Mouse (Mus musculus): ENCODE measurements at regions not wholly inside any gene's neighbourhood (a gene's known extent, or its start where the extent isn't known, plus 50 kb on each side); places are given as distances from the start of the nearest gene placed in this dataset.

DNA sequence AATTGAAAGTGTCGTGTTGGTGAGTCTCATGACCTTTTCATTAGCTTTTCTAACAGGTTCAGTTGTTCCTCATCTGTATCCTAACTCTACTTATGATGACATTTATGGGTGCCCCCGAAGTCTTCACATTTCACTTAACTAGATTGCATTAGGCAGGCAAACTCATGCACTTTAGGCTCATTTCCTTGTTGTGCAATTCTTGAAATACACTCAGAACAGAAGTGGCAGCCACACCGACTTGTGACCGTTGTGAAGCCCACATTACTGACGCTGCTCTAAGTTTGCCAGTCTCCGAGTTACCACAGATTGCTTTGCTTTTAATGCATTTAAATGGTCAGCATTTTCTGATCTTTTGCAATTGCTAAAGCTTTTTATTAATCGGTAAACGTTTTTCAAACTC is 414.8 kb downstream of the Trim52 start:
- H3K4me2 ChIP-seq (ENCODE audit: low read depth, low read length), result no peak overlapping the region
- no peak overlapping the region for H3K4me3 ChIP-seq (ENCODE audit: low read length)
- H3K9ac ChIP-seq (ENCODE audit: low read length), result no peak overlapping the region
- no peak overlapping the region for H3K27ac ChIP-seq (ENCODE audit: low read length)
- ATAC-seq (replicated peaks; ENCODE audit: extremely low read depth, insufficient read depth, low FRiP score), result no peak
- H3K27me3 ChIP-seq (ENCODE audit: control insufficient read depth, insufficient read depth, low read length), result no peaks in the 10 kb centered on the region
- H3K9me3 ChIP-seq (replicated peaks; ENCODE audit: control insufficient read depth, low read length), result no peaks in the 10 kb centered on the region
- H3K4me1 ChIP-seq (ENCODE audit: control insufficient read depth, insufficient read depth, low read length), result no peaks in the 10 kb centered on the region
- 74% methylated on average over 8 of the region's 8 CpGs for WGBS
- no peaks in the 10 kb centered on the region for H3K36me3 ChIP-seq (ENCODE audit: control insufficient read depth, insufficient read depth)

DNA sequence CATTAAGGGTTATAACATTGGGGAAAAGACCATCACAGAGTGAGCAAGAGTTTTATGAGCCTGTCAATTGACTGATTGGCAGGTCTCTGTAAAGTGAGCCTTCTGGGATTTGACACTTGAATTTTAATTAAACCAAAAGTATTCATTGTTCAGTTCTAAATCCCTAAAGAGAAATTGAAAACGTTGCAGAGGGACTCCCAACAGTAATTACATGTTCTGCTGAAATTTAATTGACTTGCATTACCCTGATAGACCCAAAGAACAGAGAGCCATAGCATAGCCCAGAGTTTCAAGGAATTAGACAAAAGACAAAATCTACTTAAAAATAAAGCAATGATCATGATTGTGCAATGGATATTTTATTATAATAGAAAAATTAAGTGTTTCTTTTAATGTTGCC is 444.2 kb downstream of the Trim52 start:
- H3K4me1 ChIP-seq (ENCODE audit: control insufficient read depth, insufficient read depth, low read length), result no peaks in the 10 kb centered on the region
- H3K4me3 ChIP-seq (ENCODE audit: low read length), result no peak overlapping the region
- H3K9ac ChIP-seq (ENCODE audit: low read length), result no peak overlapping the region
- H3K27me3 ChIP-seq (ENCODE audit: control insufficient read depth, insufficient read depth, low read length), result no peaks in the 10 kb centered on the region
- 23% methylated on average over 1 of the region's 1 CpGs for WGBS
- H3K4me2 ChIP-seq (ENCODE audit: low read depth, low read length), result no peak overlapping the region
- ATAC-seq (replicated peaks; ENCODE audit: extremely low read depth, insufficient read depth, low FRiP score), result no peak
- H3K36me3 ChIP-seq (ENCODE audit: control insufficient read depth, insufficient read depth), result no peaks in the 10 kb centered on the region
- no peak overlapping the region for H3K27ac ChIP-seq (ENCODE audit: low read length)
- no peaks in the 10 kb centered on the region for H3K9me3 ChIP-seq (replicated peaks; ENCODE audit: control insufficient read depth, low read length)

DNA sequence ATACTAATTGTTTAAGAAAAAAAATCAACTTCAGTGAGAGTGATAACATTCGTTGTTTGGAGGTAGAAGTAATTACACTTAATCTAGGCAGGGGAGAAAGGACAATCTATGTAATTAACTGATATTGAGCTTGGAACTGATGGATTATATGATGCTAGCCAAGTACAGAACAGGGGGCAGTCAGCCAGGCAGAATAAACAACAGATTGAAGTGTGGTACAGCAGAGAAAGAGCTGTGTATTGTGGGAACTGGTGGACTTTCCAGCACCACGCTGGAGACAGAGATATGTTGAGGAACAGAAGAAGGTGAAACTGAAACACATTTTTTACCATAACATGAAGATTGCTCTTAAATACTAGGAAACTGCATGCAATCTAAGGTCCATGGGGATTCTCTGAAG is 473.3 kb downstream of the Trim52 start:
- no peak overlapping the region for H3K4me3 ChIP-seq (ENCODE audit: low read length)
- H3K27me3 ChIP-seq (ENCODE audit: control insufficient read depth, insufficient read depth, low read length), result no peaks in the 10 kb centered on the region
- H3K4me1 ChIP-seq (ENCODE audit: control insufficient read depth, insufficient read depth, low read length), result no peaks in the 10 kb centered on the region
- H3K9ac ChIP-seq (ENCODE audit: low read length), result no peak overlapping the region
- ATAC-seq (replicated peaks; ENCODE audit: extremely low read depth, insufficient read depth, low FRiP score), result no peak
- H3K9me3 ChIP-seq (replicated peaks; ENCODE audit: control insufficient read depth, low read length), result no peaks in the 10 kb centered on the region
- H3K27ac ChIP-seq (ENCODE audit: low read length), result no peak overlapping the region
- 65% methylated on average over 2 of the region's 2 CpGs for WGBS
- no peak overlapping the region for H3K4me2 ChIP-seq (ENCODE audit: low read depth, low read length)
- H3K36me3 ChIP-seq (ENCODE audit: control insufficient read depth, insufficient read depth), result no peaks in the 10 kb centered on the region

DNA sequence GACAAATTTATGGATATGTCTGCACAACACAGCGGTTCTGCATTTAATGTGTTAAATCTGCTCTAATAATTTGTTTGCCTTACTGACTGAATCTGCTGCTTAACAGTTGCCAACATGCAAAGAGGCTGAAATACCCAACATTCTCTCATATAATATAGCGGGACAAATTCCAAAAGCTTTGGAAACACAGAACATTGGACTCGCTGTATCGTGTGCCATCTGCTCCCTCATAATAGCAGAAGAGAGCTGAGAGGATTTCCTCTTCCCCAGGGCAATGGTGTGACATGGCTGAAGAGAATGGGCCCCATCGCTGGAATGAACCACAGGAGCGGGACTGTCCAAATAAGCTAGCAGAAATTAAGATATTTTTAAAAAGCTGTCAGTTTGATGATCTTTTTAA is 475.9 kb downstream of the Trim52 start:
- H3K4me2 ChIP-seq (ENCODE audit: low read depth, low read length), result no peak overlapping the region
- H3K4me3 ChIP-seq (ENCODE audit: low read length), result no peak overlapping the region
- no peak overlapping the region for H3K9ac ChIP-seq (ENCODE audit: low read length)
- H3K36me3 ChIP-seq (ENCODE audit: control insufficient read depth, insufficient read depth), result no peaks in the 10 kb centered on the region
- no peaks in the 10 kb centered on the region for H3K27me3 ChIP-seq (ENCODE audit: control insufficient read depth, insufficient read depth, low read length)
- 82% methylated on average over 6 of the region's 6 CpGs for WGBS
- ATAC-seq (replicated peaks; ENCODE audit: extremely low read depth, insufficient read depth, low FRiP score), result no peak
- H3K27ac ChIP-seq (ENCODE audit: low read length), result no peak overlapping the region
- no peaks in the 10 kb centered on the region for H3K4me1 ChIP-seq (ENCODE audit: control insufficient read depth, insufficient read depth, low read length)
- no peaks in the 10 kb centered on the region for H3K9me3 ChIP-seq (replicated peaks; ENCODE audit: control insufficient read depth, low read length)

GRCm38 (mm10) chr14:106593352-106593751 is 487.4 kb downstream of the Trim52 start:
- no peak for ATAC-seq (replicated peaks; ENCODE audit: extremely low read depth, insufficient read depth, low FRiP score)
- no peaks in the 10 kb centered on the region for H3K36me3 ChIP-seq (ENCODE audit: control insufficient read depth, insufficient read depth)
- H3K4me1 ChIP-seq (ENCODE audit: control insufficient read depth, insufficient read depth, low read length), result no peaks in the 10 kb centered on the region
- H3K27me3 ChIP-seq (ENCODE audit: control insufficient read depth, insufficient read depth, low read length), result no peaks in the 10 kb centered on the region
- no peak overlapping the region for H3K4me3 ChIP-seq (ENCODE audit: low read length)
- H3K9ac ChIP-seq (ENCODE audit: low read length), result no peak overlapping the region
- no peak overlapping the region for H3K27ac ChIP-seq (ENCODE audit: low read length)
- no peaks in the 10 kb centered on the region for H3K9me3 ChIP-seq (replicated peaks; ENCODE audit: control insufficient read depth, low read length)
- no peak overlapping the region for H3K4me2 ChIP-seq (ENCODE audit: low read depth, low read length)
- WGBS, result 72% methylated on average over 9 of the region's 9 CpGs

DNA sequence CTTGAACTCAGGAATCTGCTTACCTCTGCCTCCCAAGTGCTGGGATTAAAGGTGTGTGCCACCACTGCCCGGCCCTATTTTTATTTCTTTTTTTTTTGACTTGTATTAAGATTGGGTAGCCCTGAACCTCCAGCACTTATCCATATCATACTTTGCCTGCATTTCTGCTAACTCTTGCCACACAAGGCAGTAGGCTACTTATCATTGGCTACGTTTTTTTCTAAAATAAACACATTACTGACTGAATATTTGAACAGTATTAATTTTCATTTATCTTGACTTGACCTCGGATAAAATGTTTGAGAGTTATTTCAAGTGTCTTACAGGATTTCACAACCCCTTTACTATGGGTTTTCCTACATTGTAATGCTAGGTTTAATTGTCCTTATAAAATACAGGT is 488.0 kb downstream of the Trim52 start:
- H3K36me3 ChIP-seq (ENCODE audit: control insufficient read depth, insufficient read depth), result no peaks in the 10 kb centered on the region
- ATAC-seq (replicated peaks; ENCODE audit: extremely low read depth, insufficient read depth, low FRiP score), result no peak
- no peaks in the 10 kb centered on the region for H3K9me3 ChIP-seq (replicated peaks; ENCODE audit: control insufficient read depth, low read length)
- H3K27ac ChIP-seq (ENCODE audit: low read length), result no peak overlapping the region
- no peaks in the 10 kb centered on the region for H3K27me3 ChIP-seq (ENCODE audit: control insufficient read depth, insufficient read depth, low read length)
- no peaks in the 10 kb centered on the region for H3K4me1 ChIP-seq (ENCODE audit: control insufficient read depth, insufficient read depth, low read length)
- H3K9ac ChIP-seq (ENCODE audit: low read length), result no peak overlapping the region
- no peak overlapping the region for H3K4me2 ChIP-seq (ENCODE audit: low read depth, low read length)
- 45% methylated on average over 3 of the region's 3 CpGs for WGBS
- no peak overlapping the region for H3K4me3 ChIP-seq (ENCODE audit: low read length)

DNA sequence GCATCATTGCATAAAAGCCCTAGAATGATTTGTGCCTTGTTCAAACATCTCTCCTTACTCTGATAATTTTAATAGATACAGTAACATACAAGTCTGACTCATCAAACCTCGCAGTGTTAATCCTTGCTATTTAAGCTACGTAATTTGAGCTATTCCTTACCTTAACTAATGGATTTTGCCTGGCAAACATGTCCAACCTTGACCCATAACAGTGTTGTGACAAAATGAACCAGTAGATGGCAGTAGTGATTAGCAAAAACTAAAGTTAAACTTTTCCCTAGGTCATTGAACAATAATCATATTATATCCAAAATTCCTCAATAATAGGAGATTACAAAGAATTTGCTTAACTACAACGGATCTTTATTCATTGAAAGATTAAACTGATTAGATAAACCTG is 501.0 kb downstream of the Trim52 start:
- no peaks in the 10 kb centered on the region for H3K27me3 ChIP-seq (ENCODE audit: control insufficient read depth, insufficient read depth, low read length)
- no peak for ATAC-seq (replicated peaks; ENCODE audit: extremely low read depth, insufficient read depth, low FRiP score)
- no peaks in the 10 kb centered on the region for H3K36me3 ChIP-seq (ENCODE audit: control insufficient read depth, insufficient read depth)
- H3K9me3 ChIP-seq (replicated peaks; ENCODE audit: control insufficient read depth, low read length), result no peaks in the 10 kb centered on the region
- H3K27ac ChIP-seq (ENCODE audit: low read length), result no peak overlapping the region
- 0 out of 2 replicates have a peak, but pooled peaks cover 2% of the 10 kb centered on the region for H3K4me1 ChIP-seq (ENCODE audit: control insufficient read depth, insufficient read depth, low read length)
- 17% methylated on average over 3 of the region's 3 CpGs for WGBS
- no peak overlapping the region for H3K4me3 ChIP-seq (ENCODE audit: low read length)
- H3K4me2 ChIP-seq (ENCODE audit: low read depth, low read length), result no peak overlapping the region
- H3K9ac ChIP-seq (ENCODE audit: low read length), result no peak overlapping the region

DNA sequence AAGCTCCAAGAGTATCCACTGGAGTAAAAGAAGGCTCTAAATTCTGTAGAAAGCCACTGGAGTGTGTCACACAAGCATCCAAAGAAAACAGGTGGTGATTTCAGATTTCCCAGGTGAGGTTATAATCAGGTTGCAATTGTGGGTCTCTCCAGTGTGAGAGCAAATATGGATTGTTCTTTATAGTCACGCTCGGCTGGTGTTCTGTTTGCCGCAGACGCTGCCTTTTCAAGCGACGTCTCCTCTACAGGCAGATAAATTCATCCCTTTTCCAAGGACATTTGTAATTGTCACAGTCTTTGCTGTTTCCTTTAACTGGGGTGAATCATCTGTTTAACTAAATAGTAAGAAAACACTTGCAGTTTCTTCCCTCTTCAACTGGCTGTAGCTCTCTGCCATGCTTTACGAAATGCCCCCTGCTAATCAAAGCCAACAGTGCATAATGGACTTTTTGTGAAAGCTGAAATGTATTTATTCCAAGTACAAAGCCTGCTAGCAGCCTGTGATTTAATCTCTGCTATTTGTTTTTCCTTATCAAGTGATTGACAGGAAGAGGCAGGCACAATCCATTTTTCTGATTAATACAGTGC is 502.4 kb downstream of the Trim52 start:
- H3K27ac ChIP-seq (ENCODE audit: low read length), result no peak overlapping the region
- H3K27me3 ChIP-seq (ENCODE audit: control insufficient read depth, insufficient read depth, low read length), result no peaks in the 10 kb centered on the region
- 0 out of 2 replicates have a peak, but pooled peaks cover 2% of the 10 kb centered on the region for H3K4me1 ChIP-seq (ENCODE audit: control insufficient read depth, insufficient read depth, low read length)
- no peak overlapping the region for H3K9ac ChIP-seq (ENCODE audit: low read length)
- H3K9me3 ChIP-seq (replicated peaks; ENCODE audit: control insufficient read depth, low read length), result no peaks in the 10 kb centered on the region
- no peak overlapping the region for H3K4me3 ChIP-seq (ENCODE audit: low read length)
- 60% methylated on average over 7 of the region's 7 CpGs for WGBS
- no peaks in the 10 kb centered on the region for H3K36me3 ChIP-seq (ENCODE audit: control insufficient read depth, insufficient read depth)
- ATAC-seq (replicated peaks; ENCODE audit: extremely low read depth, insufficient read depth, low FRiP score), result no peak
- no peak overlapping the region for H3K4me2 ChIP-seq (ENCODE audit: low read depth, low read length)
